Mouse (Mus musculus): ENCODE data around the gene Gm10447. TPM values are rescaled to one million over a fixed set of nuclear protein-coding genes. Genes with fewer than 3 reads are reported as not detected.
"Not testable (repeated sequence)": the region's sequence is repeated elsewhere in the genome, so short reads cannot be mapped to it uniquely, and the experiment has no call there.

The Gm10447 gene
- polyA plus RNA-seq, 1 experiment from 2014 or later, result not detected

DNA sequence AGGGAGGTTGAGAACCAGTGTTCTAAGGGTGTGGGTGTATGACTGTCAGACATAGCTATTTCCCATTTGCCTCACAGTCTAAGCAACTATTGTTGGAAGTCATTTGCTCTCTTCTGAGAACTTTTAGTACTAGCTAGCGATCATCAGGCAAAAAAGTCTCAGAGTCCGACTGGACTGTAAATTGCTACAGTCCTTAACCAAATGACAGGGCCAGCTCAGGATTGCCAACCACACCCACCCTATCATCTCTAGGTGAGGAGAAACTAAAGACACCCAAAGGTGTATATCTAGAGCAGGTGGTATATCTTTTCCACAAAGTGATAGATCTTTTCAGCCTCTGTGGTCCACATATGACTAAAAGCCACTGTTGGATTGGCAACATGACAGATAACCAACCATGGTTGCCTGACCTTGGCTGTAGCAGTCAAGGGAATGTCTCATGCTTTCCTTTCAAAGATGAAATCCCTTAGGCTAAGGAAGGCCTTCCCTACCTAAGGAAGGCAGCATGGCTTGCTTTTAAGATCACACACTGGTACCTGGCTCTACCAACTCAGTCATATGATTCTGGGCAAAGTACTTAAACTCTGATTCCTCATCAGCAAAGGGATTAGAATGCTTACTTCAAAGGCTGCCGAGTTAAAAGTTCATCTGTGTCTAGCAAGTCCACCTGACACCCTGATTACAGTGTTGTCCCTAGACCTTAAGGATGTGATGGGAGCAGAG is 28.8 kb downstream of the Gm10447 start:
- Histone ChIP-seq H3K9ac (ENCODE audit: low read depth, low read length) (no peak overlapping the region), H3K4me1 (ENCODE audit: control insufficient read depth, insufficient read depth, low read length) (peaks cover 11% of the 10 kb centered on the region; the same call in 1 of the 2 replicates), H3K36me3 (ENCODE audit: control insufficient read depth, insufficient read depth, low read length) (peaks cover 10% of the 10 kb centered on the region), H3K27ac (ENCODE audit: low read depth, low read length) (no peak overlapping the region), H3K9me3 (ENCODE audit: control insufficient read depth, low read length) (no peaks in the 10 kb centered on the region), H3K4me3 (ENCODE audit: low read length) (no peak overlapping the region), H3K27me3 (ENCODE audit: control insufficient read depth, insufficient read depth, low read length) (no peaks in the 10 kb centered on the region), H3K4me2 (replicated peaks; ENCODE audit: low read depth, low read length) (no peak overlapping the region)
- WGBS, result 95% methylated on average over 3 of the region's 3 CpGs
- no peak for ATAC-seq (ENCODE audit: low FRiP score, low TSS enrichment)

GRCm38 (mm10) chr11:53426914-53427313 is 30.0 kb downstream of the Gm10447 start:
- not testable (repeated sequence) for ATAC-seq (ENCODE audit: low FRiP score, low TSS enrichment); H3K4me2 ChIP-seq (replicated peaks; ENCODE audit: low read depth, low read length); H3K4me3 ChIP-seq (ENCODE audit: low read length); H3K27ac ChIP-seq (ENCODE audit: low read depth, low read length); H3K27me3 ChIP-seq (ENCODE audit: control insufficient read depth, insufficient read depth, low read length); H3K36me3 ChIP-seq (ENCODE audit: control insufficient read depth, insufficient read depth, low read length); H3K9me3 ChIP-seq (ENCODE audit: control insufficient read depth, low read length); H3K9ac ChIP-seq (ENCODE audit: low read depth, low read length)
- 83% methylated on average over 3 of the region's 3 CpGs for WGBS
- H3K4me1 ChIP-seq (ENCODE audit: control insufficient read depth, insufficient read depth, low read length), result peaks cover 11% of the 10 kb centered on the region; the same call in 1 of the 2 replicates

DNA sequence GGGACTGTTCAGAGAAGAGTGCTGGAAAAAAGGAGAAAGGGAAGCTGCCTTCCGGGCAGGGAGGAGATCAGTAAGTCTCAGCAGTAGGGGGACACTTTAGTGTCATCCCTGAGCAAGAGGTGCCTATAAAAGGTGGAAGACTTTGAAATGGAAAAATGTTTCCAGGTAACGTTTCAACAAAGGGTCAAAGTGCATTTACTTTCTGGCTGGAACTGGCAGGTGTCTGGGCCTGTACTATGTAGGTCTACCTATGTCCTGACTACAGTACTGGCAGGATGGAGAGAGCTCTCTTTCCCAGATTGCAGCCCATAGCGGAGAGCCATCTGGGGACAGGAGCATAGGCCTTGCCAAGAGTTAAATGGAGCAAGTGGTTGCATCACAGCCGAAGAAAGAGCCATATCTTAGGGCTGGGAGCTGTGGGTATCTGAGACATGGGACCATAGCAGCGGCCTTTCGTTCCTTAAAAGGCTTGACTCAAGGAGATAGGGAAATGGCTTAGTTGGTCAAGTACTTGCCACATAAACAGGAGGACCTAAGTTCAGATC is 31.1 kb downstream of the Gm10447 start:
- ATAC-seq (ENCODE audit: low FRiP score, low TSS enrichment), result no peak
- no peak overlapping the region for H3K4me2 ChIP-seq (replicated peaks; ENCODE audit: low read depth, low read length)
- H3K36me3 ChIP-seq (ENCODE audit: control insufficient read depth, insufficient read depth, low read length), result peaks cover 13% of the 10 kb centered on the region
- no peaks in the 10 kb centered on the region for H3K9me3 ChIP-seq (ENCODE audit: control insufficient read depth, low read length)
- 81% methylated on average over 6 of the region's 6 CpGs for WGBS
- peaks cover 6% of the 10 kb centered on the region; the same call in 1 of the 2 replicates for H3K4me1 ChIP-seq (ENCODE audit: control insufficient read depth, insufficient read depth, low read length)
- no peak overlapping the region for H3K27ac ChIP-seq (ENCODE audit: low read depth, low read length)
- no peak overlapping the region for H3K4me3 ChIP-seq (ENCODE audit: low read length)
- no peaks in the 10 kb centered on the region for H3K27me3 ChIP-seq (ENCODE audit: control insufficient read depth, insufficient read depth, low read length)
- no peak overlapping the region for H3K9ac ChIP-seq (ENCODE audit: low read depth, low read length)

GRCm38 (mm10) chr11:53425251-53425650 is 31.7 kb downstream of the Gm10447 start:
- Histone ChIP-seq H3K4me2 (replicated peaks; ENCODE audit: low read depth, low read length) (no peak overlapping the region), H3K27me3 (ENCODE audit: control insufficient read depth, insufficient read depth, low read length) (no peaks in the 10 kb centered on the region), H3K4me1 (ENCODE audit: control insufficient read depth, insufficient read depth, low read length) (peaks cover 6% of the 10 kb centered on the region; the same call in 1 of the 2 replicates), H3K27ac (ENCODE audit: low read depth, low read length) (no peak overlapping the region), H3K4me3 (ENCODE audit: low read length) (no peak overlapping the region), H3K36me3 (ENCODE audit: control insufficient read depth, insufficient read depth, low read length) (peaks cover 13% of the 10 kb centered on the region), H3K9me3 (ENCODE audit: control insufficient read depth, low read length) (no peaks in the 10 kb centered on the region), H3K9ac (ENCODE audit: low read depth, low read length) (no peak overlapping the region)
- 49% methylated on average over 3 of the region's 3 CpGs for WGBS
- no peak for ATAC-seq (ENCODE audit: low FRiP score, low TSS enrichment)

- Histone ChIP-seq H3K9me3 (ENCODE audit: control insufficient read depth, low read length) (no peaks in the 10 kb centered on the region), H3K27me3 (ENCODE audit: control insufficient read depth, insufficient read depth, low read length) (no peaks in the 10 kb centered on the region), H3K27ac (ENCODE audit: low read depth, low read length) (no peak overlapping the region), H3K4me1 (ENCODE audit: control insufficient read depth, insufficient read depth, low read length) (peaks cover 5% of the 10 kb centered on the region; the same call in 1 of the 2 replicates), H3K4me3 (ENCODE audit: low read length) (no peak overlapping the region), H3K4me2 (replicated peaks; ENCODE audit: low read depth, low read length) (no peak overlapping the region), H3K9ac (ENCODE audit: low read depth, low read length) (no peak overlapping the region), H3K36me3 (ENCODE audit: control insufficient read depth, insufficient read depth, low read length) (peaks cover 16% of the 10 kb centered on the region)
- no peak for ATAC-seq (ENCODE audit: low FRiP score, low TSS enrichment)
- 78% methylated on average over 2 of the region's 2 CpGs for WGBS
These were observed 32.1 kb downstream of the Gm10447 start for GRCm38 (mm10) chr11:53424826-53425225.

GRCm38 (mm10) chr11:53423036-53423435 is 33.9 kb downstream of the Gm10447 start, which contains the start of gene Leap2:
Leap2 (minus strand) TSS chr11:53423170.
- no peak within 1 kb of the TSS for H3K27ac ChIP-seq (ENCODE audit: low read depth, low read length)
- no peak within 1 kb of the TSS for H3K9ac ChIP-seq (ENCODE audit: low read depth, low read length)
- H3K4me3 ChIP-seq (ENCODE audit: low read length), result no peak within 1 kb of the TSS
- no peak for ATAC-seq (ENCODE audit: low FRiP score, low TSS enrichment)
- peaks cover 21% of the 10 kb centered on the region for H3K36me3 ChIP-seq (ENCODE audit: control insufficient read depth, insufficient read depth, low read length)
- 86% methylated on average over 4 of the region's 4 CpGs for WGBS
- no peaks in the 10 kb centered on the region for H3K27me3 ChIP-seq (ENCODE audit: control insufficient read depth, insufficient read depth, low read length)
- no peak within 1 kb of the TSS for H3K4me2 ChIP-seq (replicated peaks; ENCODE audit: low read depth, low read length)
- no peaks in the 10 kb centered on the region for H3K9me3 ChIP-seq (ENCODE audit: control insufficient read depth, low read length)
- H3K4me1 ChIP-seq (ENCODE audit: control insufficient read depth, insufficient read depth, low read length), result no peaks in the 10 kb centered on the region

DNA sequence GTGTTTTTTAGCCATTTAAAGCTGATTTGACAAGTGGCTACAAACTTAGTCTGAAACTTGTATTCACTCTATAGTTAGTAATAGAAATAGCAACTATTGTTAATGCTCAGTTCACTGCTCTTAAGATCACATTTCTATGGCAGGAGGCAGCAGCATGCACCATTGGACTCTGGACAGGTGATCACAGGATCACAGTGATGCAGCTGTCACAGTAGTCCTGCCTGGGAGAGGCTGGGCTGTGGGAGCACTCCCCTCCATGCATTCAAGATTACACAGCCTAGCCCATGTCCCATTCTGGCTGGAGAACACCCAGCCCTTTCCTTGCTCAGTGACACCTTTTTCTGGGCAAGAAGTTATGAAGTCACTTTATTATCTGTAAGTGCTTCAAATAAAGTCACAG is 38.9 kb downstream of the Gm10447 start:
- Histone ChIP-seq H3K4me1 (ENCODE audit: control insufficient read depth, insufficient read depth, low read length) (no peaks in the 10 kb centered on the region), H3K4me2 (replicated peaks; ENCODE audit: low read depth, low read length) (no peak overlapping the region), H3K36me3 (ENCODE audit: control insufficient read depth, insufficient read depth, low read length) (peaks cover 66% of the 10 kb centered on the region), H3K9ac (ENCODE audit: low read depth, low read length) (no peak overlapping the region), H3K27me3 (ENCODE audit: control insufficient read depth, insufficient read depth, low read length) (no peaks in the 10 kb centered on the region), H3K9me3 (ENCODE audit: control insufficient read depth, low read length) (no peaks in the 10 kb centered on the region), H3K27ac (ENCODE audit: low read depth, low read length) (no peak overlapping the region), H3K4me3 (ENCODE audit: low read length) (no peak overlapping the region)
- ATAC-seq (ENCODE audit: low FRiP score, low TSS enrichment), result no peak

DNA sequence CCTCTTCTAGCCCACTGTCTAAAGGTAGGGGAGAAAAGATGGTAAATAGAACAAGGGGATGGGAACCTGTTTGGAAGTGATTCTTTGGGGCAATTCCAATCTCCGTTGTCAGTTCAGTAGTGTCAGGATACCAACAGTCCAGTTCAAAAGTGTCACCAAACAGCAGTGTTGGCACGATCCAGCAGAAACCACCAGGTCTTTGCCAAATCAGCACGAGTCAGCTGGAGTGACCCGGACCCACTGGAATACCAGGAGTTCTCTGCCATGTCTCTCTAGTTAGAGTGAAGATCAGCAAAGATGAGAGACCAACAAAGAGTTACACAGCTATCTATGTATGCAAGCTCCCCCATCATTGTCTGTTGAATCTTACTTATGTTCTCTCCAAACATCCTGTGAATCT is 43.0 kb downstream of the Gm10447 start:
- no peak overlapping the region for H3K4me2 ChIP-seq (replicated peaks; ENCODE audit: low read depth, low read length)
- H3K4me3 ChIP-seq (ENCODE audit: low read length), result no peak overlapping the region
- no peak overlapping the region for H3K27ac ChIP-seq (ENCODE audit: low read depth, low read length)
- H3K9ac ChIP-seq (ENCODE audit: low read depth, low read length), result no peak overlapping the region
- no peaks in the 10 kb centered on the region for H3K27me3 ChIP-seq (ENCODE audit: control insufficient read depth, insufficient read depth, low read length)
- no peaks in the 10 kb centered on the region for H3K9me3 ChIP-seq (ENCODE audit: control insufficient read depth, low read length)
- no peaks in the 10 kb centered on the region for H3K4me1 ChIP-seq (ENCODE audit: control insufficient read depth, insufficient read depth, low read length)
- ATAC-seq (ENCODE audit: low FRiP score, low TSS enrichment), result no peak
- peaks cover 93% of the 10 kb centered on the region for H3K36me3 ChIP-seq (ENCODE audit: control insufficient read depth, insufficient read depth, low read length)
- 93% methylated on average over 4 of the region's 4 CpGs for WGBS

DNA sequence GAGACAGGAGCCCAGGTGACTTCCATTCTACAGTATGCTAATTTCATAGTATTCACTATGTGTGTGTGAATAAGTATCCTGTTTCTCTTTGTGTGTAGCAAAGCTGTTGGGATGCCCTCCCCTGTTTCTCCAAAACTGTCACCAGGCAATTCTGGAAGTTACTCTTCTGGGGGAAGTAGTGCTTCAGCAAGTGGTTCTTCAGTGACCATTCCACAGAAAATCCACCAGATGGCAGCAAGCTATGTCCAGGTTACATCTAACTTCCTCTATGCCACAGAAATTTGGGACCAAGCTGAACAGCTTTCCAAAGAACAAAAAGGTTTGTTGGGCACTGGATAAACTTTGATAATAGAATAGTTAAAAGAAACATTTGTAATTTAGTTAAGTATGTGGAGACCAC is 45.2 kb downstream of the Gm10447 start:
- no peak overlapping the region for H3K4me2 ChIP-seq (replicated peaks; ENCODE audit: low read depth, low read length)
- H3K36me3 ChIP-seq (ENCODE audit: control insufficient read depth, insufficient read depth, low read length), result peaks cover 91% of the 10 kb centered on the region
- H3K9me3 ChIP-seq (ENCODE audit: control insufficient read depth, low read length), result no peaks in the 10 kb centered on the region
- H3K4me1 ChIP-seq (ENCODE audit: control insufficient read depth, insufficient read depth, low read length), result no peaks in the 10 kb centered on the region
- H3K27me3 ChIP-seq (ENCODE audit: control insufficient read depth, insufficient read depth, low read length), result no peaks in the 10 kb centered on the region
- H3K9ac ChIP-seq (ENCODE audit: low read depth, low read length), result no peak overlapping the region
- no peak for ATAC-seq (ENCODE audit: low FRiP score, low TSS enrichment)
- no peak overlapping the region for H3K4me3 ChIP-seq (ENCODE audit: low read length)
- no peak overlapping the region for H3K27ac ChIP-seq (ENCODE audit: low read depth, low read length)
